Mouse (Mus musculus) bone marrow macrophage, adult 2 months (primary cell): ENCODE measurements at regions not wholly inside any gene's neighbourhood (a gene's known extent, or its start where the extent isn't known, plus 50 kb on each side); places are given as distances from the start of the nearest gene placed in this dataset.
"Not testable (repeated sequence)": the region's sequence is repeated elsewhere in the genome, so short reads cannot be mapped to it uniquely, and the experiment has no call there.

ENCODE experiments used
- H3K27ac ChIP-seq: 2 replicates; pipeline ENCODE4 v1.5.1; 2012; ENCODE audit warnings: low read depth, low read length; ENCODE audit not compliant: insufficient read depth
- H3K4me1 ChIP-seq: 2 replicates; pipeline ENCODE4 v1.6.1; 2012; ENCODE audit warnings: low read length; ENCODE audit not compliant: control insufficient read depth, insufficient read depth
- H3K4me3 ChIP-seq: 2 replicates; pipeline ENCODE4 v1.5.1; 2012; ENCODE audit warnings: mild to moderate bottlenecking, low read length, moderate library complexity; ENCODE audit not compliant: insufficient read depth
- CTCF ChIP-seq: IDR thresholded peaks from 2 replicates; pipeline ENCODE4 v1.5.1; 2012; ENCODE audit warnings: low read depth, mild to moderate bottlenecking, low read length, moderate library complexity
- POLR2A ChIP-seq: IDR thresholded peaks from 2 replicates; pipeline ENCODE4 v1.6.1; 2012; ENCODE audit warnings: mild to moderate bottlenecking, low read depth, low read length, borderline replicate concordance

DNA sequence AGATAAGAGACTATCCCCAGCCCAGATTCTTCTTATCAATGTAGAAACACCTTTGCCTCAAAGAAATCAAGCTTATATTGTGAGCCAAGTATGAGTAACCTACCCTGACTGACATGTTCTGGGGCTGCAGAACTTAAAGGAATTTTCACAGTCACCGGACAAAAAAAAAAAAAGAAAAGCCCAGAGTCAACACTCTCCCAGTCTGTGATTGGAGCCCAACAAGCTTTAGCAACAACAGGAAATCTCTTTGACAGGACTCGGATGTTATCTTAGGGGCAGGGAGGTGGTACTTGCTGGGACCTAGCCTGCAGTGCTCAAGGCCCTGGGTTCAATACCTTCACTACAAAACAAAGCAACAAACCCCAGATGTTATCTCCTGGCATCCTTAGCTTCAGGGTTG, 114.2 kb downstream of the Nectin1 start:
- Histone ChIP-seq H3K4me1 (no peaks in the 10 kb centered on the region), H3K27ac (no peak overlapping the region), H3K4me3 (no peak overlapping the region)
- TF ChIP-seq CTCF (no peak), POLR2A (no peak)

DNA sequence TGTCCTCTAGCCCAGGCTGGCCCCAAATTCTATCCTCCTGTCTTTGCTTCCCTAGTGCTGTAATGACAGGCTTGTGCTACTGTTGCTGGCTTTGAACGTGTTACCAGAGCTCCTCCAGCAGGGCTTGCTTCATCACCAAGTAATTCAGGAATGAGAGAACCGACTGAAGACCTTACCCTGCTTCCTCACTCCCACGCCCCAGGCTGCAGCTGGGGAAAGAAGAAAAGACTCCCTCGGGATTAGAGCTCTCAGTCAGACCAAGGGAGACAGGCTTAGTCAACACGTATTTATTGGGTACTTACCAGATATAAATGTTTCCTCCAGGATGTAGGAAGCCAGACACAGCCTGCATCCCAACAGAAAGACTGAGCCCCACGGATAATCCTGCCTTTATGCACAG, 115.0 kb downstream of the Nectin1 start:
- Histone ChIP-seq H3K4me1 (no peaks in the 10 kb centered on the region), H3K27ac (no peak overlapping the region), H3K4me3 (no peak overlapping the region)
- TF ChIP-seq POLR2A = no peak
- TF ChIP-seq CTCF = no peak

DNA sequence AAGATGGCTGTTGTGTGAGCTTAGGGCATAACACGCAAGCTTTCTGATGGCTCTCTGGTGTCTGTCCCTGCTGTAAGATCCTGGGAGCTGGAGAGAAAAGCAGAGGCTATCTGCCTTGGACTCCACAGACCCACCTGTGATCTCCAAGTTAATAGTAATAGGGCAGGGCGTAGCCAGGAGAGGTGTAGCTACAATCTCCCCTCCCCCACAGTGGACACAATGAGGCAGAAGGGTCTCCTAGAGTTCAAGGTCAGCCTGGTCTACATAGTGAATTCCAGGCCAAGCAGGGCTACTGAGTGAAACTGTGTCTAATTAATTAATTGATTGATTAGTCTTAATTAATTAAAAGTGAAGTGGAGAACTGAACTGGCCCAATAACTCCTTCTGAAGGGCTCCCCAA, 116.5 kb downstream of the Nectin1 start:
- no peaks in the 10 kb centered on the region for H3K4me1 ChIP-seq
- TF ChIP-seq CTCF (no peak), POLR2A (no peak)
- no peak overlapping the region for H3K4me3 ChIP-seq
- no peak overlapping the region for H3K27ac ChIP-seq

- Histone ChIP-seq H3K27ac (no peak overlapping the region), H3K4me3 (no peak overlapping the region), H3K4me1 (no peaks in the 10 kb centered on the region)
- TF ChIP-seq CTCF (no peak), POLR2A (no peak)
These were observed 117.6 kb downstream of the Nectin1 start for GRCm38 (mm10) chr9:43861375-43861774.

GRCm38 (mm10) chr9:43862034-43862433, 118.2 kb downstream of the Nectin1 start:
- not testable (repeated sequence) for H3K4me1 ChIP-seq, H3K27ac ChIP-seq, H3K4me3 ChIP-seq

- Histone ChIP-seq H3K27ac (no peak overlapping the region), H3K4me3 (no peak overlapping the region), H3K4me1 (no peaks in the 10 kb centered on the region)
- TF ChIP-seq POLR2A (no peak), CTCF (no peak)
These were observed 120.0 kb downstream of the Nectin1 start for GRCm38 (mm10) chr9:43863609-43864397.

GRCm38 (mm10) chr9:43866802-43867201, 123.0 kb downstream of the Nectin1 start:
- no peak overlapping the region for H3K4me3 ChIP-seq

GRCm38 (mm10) chr9:43873841-43874240, 130.1 kb downstream of the Nectin1 start:
- H3K4me3 ChIP-seq = no peak overlapping the region
- no peak for TF ChIP-seq POLR2A
- no peak for TF ChIP-seq CTCF
- no peaks in the 10 kb centered on the region for H3K4me1 ChIP-seq
- H3K27ac ChIP-seq = no peak overlapping the region

More at GRCm38 (mm10) chr9:43866802-43867201, 123.0 kb downstream of the Nectin1 start:
- TF ChIP-seq CTCF (no peak), POLR2A (no peak)
- no peak overlapping the region for H3K27ac ChIP-seq
- H3K4me1 ChIP-seq = no peaks in the 10 kb centered on the region

DNA sequence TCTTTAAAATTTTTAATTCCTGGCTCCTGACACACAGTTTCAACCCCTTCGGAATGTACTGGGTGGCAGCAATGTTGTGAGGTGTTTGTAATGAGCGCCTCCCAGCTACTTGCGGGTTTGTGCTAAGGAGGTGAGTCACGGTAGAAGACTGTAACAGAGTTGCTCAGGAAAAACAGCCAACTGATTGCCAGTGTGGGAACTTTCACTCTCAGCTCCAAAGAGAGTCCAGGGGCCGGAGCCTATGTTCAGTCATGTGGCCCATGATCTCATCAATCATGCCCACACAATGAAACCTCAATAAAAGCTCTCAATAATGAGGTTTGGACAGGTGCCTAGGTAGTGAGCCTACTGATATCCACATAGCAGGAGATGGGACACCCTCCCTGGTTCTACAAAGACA, 130.5 kb downstream of the Nectin1 start:
- no peak for TF ChIP-seq POLR2A
- TF ChIP-seq CTCF = no peak
- Histone ChIP-seq H3K27ac (no peak overlapping the region), H3K4me1 (no peaks in the 10 kb centered on the region)

DNA sequence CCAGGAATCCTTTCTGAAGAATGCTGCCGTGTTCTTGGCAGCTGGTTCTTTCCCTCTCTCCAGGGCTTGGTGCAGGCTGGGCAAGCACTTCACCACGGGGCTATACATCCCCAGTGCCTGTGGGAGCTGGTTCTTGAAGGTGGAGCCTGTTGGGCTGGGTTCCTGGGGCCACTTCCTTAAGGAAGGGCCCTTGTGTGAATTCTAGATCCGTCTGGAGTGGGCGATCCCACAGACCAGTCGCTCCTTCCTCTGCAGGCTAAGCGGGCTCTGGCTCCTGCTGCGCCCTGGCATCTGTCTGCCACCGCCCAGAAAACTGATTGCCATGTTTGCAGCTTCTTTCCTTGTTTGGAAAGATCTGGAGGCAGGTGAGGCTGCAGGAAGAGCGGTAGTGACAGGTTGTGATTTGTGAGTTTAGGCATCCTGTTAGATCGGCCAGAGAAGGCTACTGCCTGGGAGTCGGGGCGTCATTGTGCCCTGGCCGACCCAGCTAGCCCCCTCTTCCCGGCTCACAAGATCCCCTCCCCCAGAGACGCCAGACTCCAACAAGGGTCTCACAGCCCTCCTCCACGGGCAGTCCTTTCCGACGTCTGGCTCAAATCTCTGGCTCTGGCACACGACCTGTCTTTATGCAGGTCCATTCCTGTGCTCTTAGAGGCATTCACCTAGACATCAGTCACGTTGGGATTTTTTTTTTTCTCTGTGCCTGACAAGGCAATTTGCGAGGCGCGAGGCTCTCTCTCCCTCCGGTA, 135.6 kb downstream of the Nectin1 start:
- no peak overlapping the region for H3K4me3 ChIP-seq
- no peaks in the 10 kb centered on the region for H3K4me1 ChIP-seq
- TF ChIP-seq POLR2A (no peak), CTCF (no peak)
- H3K27ac ChIP-seq = no peak overlapping the region

More for the DNA sequence above, 130.5 kb downstream of the Nectin1 start:
- no peak overlapping the region for H3K4me3 ChIP-seq
